Mouse (Mus musculus): ENCODE measurements at regions not wholly inside any gene's neighbourhood (a gene's known extent, or its start where the extent isn't known, plus 50 kb on each side); places are given as distances from the start of the nearest gene placed in this dataset.

DNA sequence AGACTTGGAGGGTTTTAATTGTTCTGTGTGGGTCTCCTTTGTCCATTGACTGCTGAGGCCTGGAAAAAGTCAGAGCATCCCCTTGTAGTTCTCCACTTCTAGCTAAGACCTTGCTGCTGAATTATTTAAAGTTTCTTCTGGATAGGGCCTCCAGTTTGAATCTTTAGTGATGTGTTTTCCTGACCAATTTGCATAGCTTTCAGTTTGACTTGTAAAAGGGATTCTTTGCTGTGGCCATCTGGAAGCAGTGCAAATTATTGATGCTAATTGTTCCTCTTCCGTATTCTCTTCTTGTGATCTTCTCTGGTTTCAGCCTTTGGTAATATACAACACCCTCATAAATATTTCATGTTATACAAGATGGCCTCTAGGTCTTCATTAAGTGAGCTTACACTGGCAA, 61.6 kb upstream of the 4930583I09Rik start:
- ATAC-seq (ENCODE audit: low FRiP score) = 0 out of 2 replicates have a peak, but pooled peaks have one; percentile 13
- H3K9ac ChIP-seq = no peak overlapping the region
- no peaks in the 10 kb centered on the region for H3K27me3 ChIP-seq
- H3K9me3 ChIP-seq = no peaks in the 10 kb centered on the region
- H3K36me3 ChIP-seq (replicated peaks) = no peaks in the 10 kb centered on the region
- H3K27ac ChIP-seq = no peak overlapping the region
- H3K4me2 ChIP-seq = no peak overlapping the region
- H3K4me3 ChIP-seq (replicated peaks) = no peak overlapping the region
- WGBS = 43% methylated on average over 1 of the region's 1 CpGs
- peaks cover 11% of the 10 kb centered on the region for H3K4me1 ChIP-seq

DNA sequence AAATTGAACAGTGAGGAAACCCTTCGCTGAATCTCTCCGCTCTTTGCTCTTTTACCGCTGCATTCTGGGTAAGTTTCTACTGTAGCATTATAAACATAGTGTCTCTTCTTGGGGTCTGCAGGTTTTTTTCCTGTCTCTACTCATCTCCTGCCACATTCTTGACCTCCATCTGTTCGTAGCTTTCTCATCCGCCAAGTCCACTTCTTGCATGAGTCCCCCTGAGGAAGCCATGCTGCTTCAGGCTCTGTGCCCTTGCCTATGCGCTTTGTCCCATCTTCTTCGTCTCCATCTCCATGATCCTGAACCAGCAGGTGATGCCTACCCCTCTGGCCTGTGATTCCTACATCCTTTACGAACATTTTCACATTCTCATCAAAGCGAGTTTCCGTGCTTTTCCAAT, 60.0 kb upstream of the 4930583I09Rik start:
- H3K4me3 ChIP-seq (replicated peaks) = no peak overlapping the region
- 96% methylated on average over 10 of the region's 10 CpGs for WGBS
- H3K9ac ChIP-seq = no peak overlapping the region
- H3K4me1 ChIP-seq = peaks cover 3% of the 10 kb centered on the region; the same call in 1 of the 2 replicates
- H3K27me3 ChIP-seq = no peaks in the 10 kb centered on the region
- no peaks in the 10 kb centered on the region for H3K36me3 ChIP-seq (replicated peaks)
- H3K27ac ChIP-seq = no peak overlapping the region
- H3K9me3 ChIP-seq = no peaks in the 10 kb centered on the region
- ATAC-seq (ENCODE audit: low FRiP score) = no peak
- no peak overlapping the region for H3K4me2 ChIP-seq

DNA sequence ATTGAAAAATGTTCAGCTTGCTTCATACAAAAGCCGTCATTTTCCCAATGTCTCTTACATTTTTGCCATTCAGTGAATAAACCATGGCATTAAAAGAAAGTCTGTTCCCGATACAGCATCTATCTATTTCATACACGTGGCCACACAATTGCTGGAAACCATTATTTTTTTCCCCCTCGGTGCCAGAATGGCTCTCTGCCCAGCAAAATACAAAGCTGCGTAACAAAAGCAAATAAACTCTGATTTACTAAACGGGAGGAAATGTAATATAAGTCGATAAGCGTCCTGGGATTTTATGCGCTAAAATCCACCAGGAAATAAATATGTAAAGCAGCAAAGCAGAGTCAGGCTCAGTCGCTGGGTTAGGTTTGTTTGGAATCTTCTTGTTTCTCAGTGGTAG, 59.6 kb upstream of the 4930583I09Rik start:
- ATAC-seq (ENCODE audit: low FRiP score) = no peak
- no peaks in the 10 kb centered on the region for H3K27me3 ChIP-seq
- H3K4me1 ChIP-seq = peaks cover 3% of the 10 kb centered on the region; the same call in 1 of the 2 replicates
- no peak overlapping the region for H3K27ac ChIP-seq
- 86% methylated on average over 10 of the region's 10 CpGs for WGBS
- H3K4me2 ChIP-seq = no peak overlapping the region
- H3K36me3 ChIP-seq (replicated peaks) = no peaks in the 10 kb centered on the region
- H3K9ac ChIP-seq = no peak overlapping the region
- no peak overlapping the region for H3K4me3 ChIP-seq (replicated peaks)
- H3K9me3 ChIP-seq = no peaks in the 10 kb centered on the region

DNA sequence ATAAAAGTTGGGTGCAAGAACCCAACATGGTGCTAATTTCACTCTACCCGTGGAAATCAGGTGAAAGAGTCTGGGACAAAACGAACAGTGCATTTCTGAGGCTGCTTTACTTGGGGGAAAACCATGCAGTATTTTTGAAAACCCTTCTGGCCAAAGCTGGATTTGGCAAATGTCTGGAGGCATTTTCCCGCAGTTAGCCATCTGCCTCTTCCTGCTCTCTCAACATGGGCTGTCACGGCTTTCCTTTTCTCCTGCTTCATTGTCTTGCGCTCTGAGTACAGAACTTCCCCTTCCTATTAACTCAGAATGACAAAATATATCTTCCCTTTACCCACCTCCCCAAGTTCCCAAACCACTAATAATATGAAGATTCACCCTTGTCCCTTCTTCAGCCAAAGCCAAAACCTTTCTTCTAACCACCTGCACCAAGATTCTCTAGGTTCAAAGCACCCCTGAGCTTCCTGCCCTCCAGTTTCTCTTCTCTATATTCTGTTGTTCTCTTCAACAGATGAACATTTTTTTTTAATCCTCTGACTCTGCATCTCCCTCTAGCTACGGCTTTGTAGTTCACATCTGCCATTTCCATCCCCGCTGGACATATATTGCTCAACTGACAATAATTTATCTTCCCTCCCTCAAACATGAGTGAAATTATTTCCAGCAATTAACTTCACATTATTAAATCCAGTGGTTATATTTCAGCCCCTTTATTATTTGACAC, 57.5 kb upstream of the 4930583I09Rik start:
- no peaks in the 10 kb centered on the region for H3K36me3 ChIP-seq (replicated peaks)
- ATAC-seq (ENCODE audit: low FRiP score) = no peak
- peaks cover 3% of the 10 kb centered on the region; the same call in 1 of the 2 replicates for H3K4me1 ChIP-seq
- H3K4me3 ChIP-seq (replicated peaks) = no peak overlapping the region
- WGBS = 81% methylated on average over 7 of the region's 7 CpGs
- no peaks in the 10 kb centered on the region for H3K27me3 ChIP-seq
- no peak overlapping the region for H3K27ac ChIP-seq
- H3K4me2 ChIP-seq = no peak overlapping the region
- H3K9me3 ChIP-seq = no peaks in the 10 kb centered on the region
- no peak overlapping the region for H3K9ac ChIP-seq

Data from forebrain, embryonic 12.5 days (tissue).